Comparison of ENCODE assay signal across 20 mouse cellular contexts in the genomic region with DNA sequence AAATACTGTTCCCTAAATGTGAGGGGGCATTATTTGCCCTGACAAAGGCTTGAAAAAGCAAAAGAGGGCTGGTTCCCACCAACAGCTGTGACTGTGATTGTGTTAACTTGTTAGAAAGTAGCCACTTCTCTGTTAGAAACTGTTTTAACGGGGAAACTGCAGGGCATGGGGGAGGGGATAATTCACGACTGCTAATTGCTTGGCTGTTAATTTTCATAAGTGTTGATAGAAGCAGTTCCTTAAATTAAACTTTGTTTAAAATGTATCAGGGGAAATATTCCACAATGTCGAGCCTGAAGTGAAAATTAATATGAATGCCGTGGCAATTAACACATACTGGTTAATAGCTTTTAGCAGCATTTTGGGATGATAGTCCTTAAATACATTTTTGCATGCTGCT. TPM values are rescaled to one million over a fixed set of nuclear protein-coding genes. Genes with fewer than 3 reads are reported as not detected.
A peak's percentile ranks its signal among the peaks of the same experiment; 100 is the strongest.
DNase-seq lines count a peak whose midpoint lies in the region; ATAC-seq and TF ChIP-seq lines count a peak whose summit lies in the region.
"Had no signal": no experiment of that assay in that cellular context is flagged by ENCODE, and none has a peak within 500 bp of the region (broad histone marks: within the 10 kb centered on the region; RNA-seq: fewer than 3 reads in every experiment).

No protein-coding gene starts in this region.

- no peak for TF ChIP-seq CTCF in hindbrain, postnatal 0 days (IDR thresholded peaks at IDR 0.05; ENCODE audit: low read depth)
- TF ChIP-seq CTCF in olfactory bulb, adult 2 months (IDR thresholded peaks at IDR 0.05; ENCODE audit: insufficient read depth, low read depth, low read length): no peak

- DNase-seq in forebrain, embryonic 14.5 days (ENCODE audit: low spot score): peak; percentile 31
- peak; percentile 22 for DNase-seq in hindbrain, postnatal 0 days (ENCODE audit: low spot score)
- peak; percentile 17 for DNase-seq in testis, postnatal 14 days (ENCODE audit: low spot score)
- no peak for DNase-seq in testis, postnatal 10 days (ENCODE audit: low spot score)
- DNase-seq in layer of hippocampus, postnatal 10 days (ENCODE audit: low spot score in 2 of 2): no peak
- DNase-seq: adrenal gland, adult 2 months; adrenal gland, postnatal 10 days; adrenal gland, postnatal 25 days; cerebellum, adult 11-12 months; cerebellum, adult 2 months; cerebellum, adult 9-10 months; cerebellum, postnatal 10 days; cerebellum, postnatal 25 days; forebrain, postnatal 0 days had no signal

- H3K4me3 ChIP-seq in forebrain, embryonic 14.5 days (ENCODE audit: low read depth, low read length): no peak overlapping the region
- no peak overlapping the region for H3K4me3 ChIP-seq in forebrain, embryonic 13.5 days
- H3K4me3 ChIP-seq in hindbrain, postnatal 0 days (ENCODE audit: low read length): no peak overlapping the region
- H3K4me3 ChIP-seq in hindbrain, embryonic 16.5 days (ENCODE audit: low read length): no peak overlapping the region
- H3K4me3 ChIP-seq in olfactory bulb, adult 2 months (ENCODE audit: insufficient read depth, low read depth, low read length): no peak overlapping the region
- H3K4me3 ChIP-seq: embryonic facial prominence, embryonic 10.5 days; embryonic facial prominence, embryonic 12.5 days; forebrain, embryonic 15.5 days had no signal

- H3K27ac ChIP-seq in forebrain, embryonic 14.5 days (ENCODE audit: low read depth, low read length): no peak overlapping the region
- H3K27ac ChIP-seq in forebrain, embryonic 13.5 days: no peak overlapping the region
- no peak overlapping the region for H3K27ac ChIP-seq in hindbrain, postnatal 0 days
- no peak overlapping the region for H3K27ac ChIP-seq in hindbrain, embryonic 16.5 days (ENCODE audit: low read depth, low read length)
- H3K27ac ChIP-seq in olfactory bulb, adult 2 months (ENCODE audit: insufficient read depth, low read depth, low read length): 0 out of 2 replicates have a peak overlapping the region, but pooled peaks have one; percentile 74
- H3K27ac ChIP-seq: embryonic facial prominence, embryonic 10.5 days; embryonic facial prominence, embryonic 12.5 days; forebrain, embryonic 15.5 days had no signal

- no peak for TF ChIP-seq POLR2A in olfactory bulb, adult 2 months (IDR thresholded peaks at IDR 0.05; ENCODE audit: insufficient read depth, low read depth, low read length)

- no peak overlapping the region for H3K9ac ChIP-seq in forebrain, embryonic 14.5 days (ENCODE audit: low read length)
- H3K9ac ChIP-seq in forebrain, embryonic 13.5 days: no peak overlapping the region
- H3K9ac ChIP-seq in hindbrain, postnatal 0 days (replicated peaks; ENCODE audit: low read length): no peak overlapping the region
- H3K9ac ChIP-seq in hindbrain, embryonic 16.5 days (ENCODE audit: low read depth, low read length): no peak overlapping the region
- H3K9ac ChIP-seq: embryonic facial prominence, embryonic 12.5 days; forebrain, embryonic 15.5 days; forebrain, postnatal 0 days had no signal

- no peaks in the 10 kb centered on the region for H3K27me3 ChIP-seq in forebrain, embryonic 14.5 days (replicated peaks; ENCODE audit: control insufficient read depth, insufficient read depth, low read length)
- H3K27me3 ChIP-seq in forebrain, embryonic 13.5 days: no peaks in the 10 kb centered on the region
- H3K27me3 ChIP-seq in hindbrain, postnatal 0 days (ENCODE audit: insufficient read depth, low read length): no peaks in the 10 kb centered on the region
- no peaks in the 10 kb centered on the region for H3K27me3 ChIP-seq in hindbrain, embryonic 16.5 days (replicated peaks; ENCODE audit: control insufficient read depth, insufficient read depth, low read length)
- H3K27me3 ChIP-seq: embryonic facial prominence, embryonic 12.5 days; forebrain, embryonic 15.5 days had no signal

- ATAC-seq in forebrain, embryonic 14.5 days: no peak
- no peak for ATAC-seq in forebrain, embryonic 13.5 days
- ATAC-seq in hindbrain, postnatal 0 days: no peak
- ATAC-seq in hindbrain, embryonic 16.5 days: no peak
- ATAC-seq: forebrain, embryonic 15.5 days; forebrain, postnatal 0 days had no signal

- peaks cover 9% of the 10 kb centered on the region for H3K4me1 ChIP-seq in forebrain, embryonic 14.5 days (ENCODE audit: control insufficient read depth, insufficient read depth, low read length)
- peaks cover 18% of the 10 kb centered on the region for H3K4me1 ChIP-seq in forebrain, embryonic 13.5 days
- no peaks in the 10 kb centered on the region for H3K4me1 ChIP-seq in hindbrain, postnatal 0 days (ENCODE audit: insufficient read depth, low read length)
- no peaks in the 10 kb centered on the region; the same call in 1 of the 2 replicates for H3K4me1 ChIP-seq in hindbrain, embryonic 16.5 days (ENCODE audit: control insufficient read depth, insufficient read depth, low read depth, low read length)
- H3K4me1 ChIP-seq in olfactory bulb, adult 2 months (ENCODE audit: control insufficient read depth, insufficient read depth, low read length): peaks cover 6% of the 10 kb centered on the region

- H3K4me2 ChIP-seq in forebrain, embryonic 14.5 days (ENCODE audit: low read length): no peak overlapping the region
- no peak overlapping the region for H3K4me2 ChIP-seq in forebrain, embryonic 13.5 days
- H3K4me2 ChIP-seq in hindbrain, postnatal 0 days (ENCODE audit: low read depth, low read length): no peak overlapping the region
- H3K4me2 ChIP-seq in hindbrain, embryonic 16.5 days (ENCODE audit: low read length): no peak overlapping the region
- H3K4me2 ChIP-seq: embryonic facial prominence, embryonic 12.5 days; forebrain, embryonic 15.5 days had no signal

- 42% methylated on average over 4 of the region's 4 CpGs for WGBS in forebrain, embryonic 14.5 days
- WGBS in forebrain, embryonic 13.5 days: 50% methylated on average over 4 of the region's 4 CpGs
- WGBS in hindbrain, postnatal 0 days: 62% methylated on average over 4 of the region's 4 CpGs
- WGBS in hindbrain, embryonic 16.5 days: 53% methylated on average over 4 of the region's 4 CpGs
- 26% methylated on average over 4 of the region's 4 CpGs for WGBS in olfactory bulb, adult 2 months

- no peaks in the 10 kb centered on the region for H3K9me3 ChIP-seq in forebrain, embryonic 14.5 days (replicated peaks; ENCODE audit: control insufficient read depth, low read length)
- no peaks in the 10 kb centered on the region for H3K9me3 ChIP-seq in forebrain, embryonic 13.5 days (replicated peaks)
- no peaks in the 10 kb centered on the region for H3K9me3 ChIP-seq in hindbrain, postnatal 0 days (ENCODE audit: low read length)
- no peaks in the 10 kb centered on the region for H3K9me3 ChIP-seq in hindbrain, embryonic 16.5 days (ENCODE audit: control insufficient read depth, low read length)
- H3K9me3 ChIP-seq: embryonic facial prominence, embryonic 10.5 days; embryonic facial prominence, embryonic 12.5 days; forebrain, embryonic 15.5 days had no signal

- H3K36me3 ChIP-seq in forebrain, embryonic 14.5 days (ENCODE audit: control insufficient read depth, insufficient read depth, low read length): 0 out of 2 replicates have a peak, but pooled peaks cover 2% of the 10 kb centered on the region
- H3K36me3 ChIP-seq in forebrain, embryonic 13.5 days (ENCODE audit: poor library complexity, severe bottlenecking): peaks cover 6% of the 10 kb centered on the region
- no peaks in the 10 kb centered on the region for H3K36me3 ChIP-seq in hindbrain, postnatal 0 days (ENCODE audit: insufficient read depth, low read length)
- no peaks in the 10 kb centered on the region for H3K36me3 ChIP-seq in hindbrain, embryonic 16.5 days (ENCODE audit: control insufficient read depth, insufficient read depth, low read length)

RNA-seq across cellular contexts. Expression of a gene that starts 42.2 kb away (rescaled TPM):
- polyA plus RNA-seq in forebrain, embryonic 14.5 days (2014; fragmentation: Nextera tagmentation; extraction: Ambion mirVana): 105 and 107 TPM in 2 replicates
- 97.8 and 102 TPM in 2 replicates for polyA plus RNA-seq in forebrain, embryonic 13.5 days (2015; fragmentation: Nextera tagmentation; extraction: Ambion mirVana)
- 153 and 178 TPM in 2 replicates for total RNA-seq in hindbrain, postnatal 0 days (2014; rRNA removed)
- polyA plus RNA-seq in hindbrain, postnatal 0 days (2015; fragmentation: Nextera tagmentation; extraction: Ambion mirVana): 90.4 and 94.4 TPM in 2 replicates
- polyA plus RNA-seq in hindbrain, embryonic 16.5 days (2015; fragmentation: Nextera tagmentation; extraction: Ambion mirVana): 85.5 and 94.3 TPM in 2 replicates
- polyA plus RNA-seq in olfactory bulb, adult 2 months (2012; ENCODE audit: insufficient read depth, insufficient read length, low replicate concordance, missing spikeins): not detected in 2 replicates
- 10 to 100 TPM; 76.3 to 81.4 TPM for total RNA-seq in layer of hippocampus, postnatal 10 days (2021)

Comparison
In these comparisons a context has a peak if more than half of its experiments do, and no peak if none do; other contexts are left out.
1. DNase-seq: peak in forebrain, embryonic 14.5 days (single experiment), hindbrain, postnatal 0 days (single experiment) and testis, postnatal 14 days (single experiment); none in testis, postnatal 10 days (single experiment) and layer of hippocampus, postnatal 10 days (0 of 2).
2. RNA of a gene that starts 42.2 kb away (polyA plus RNA-seq): 105 to 107 TPM in forebrain, embryonic 14.5 days, 97.8 to 102 TPM in forebrain, embryonic 13.5 days, 85.5 to 94.3 TPM in hindbrain, embryonic 16.5 days and 90.4 to 94.4 TPM in hindbrain, postnatal 0 days; not detected in olfactory bulb, adult 2 months; every median in the first group is over 10 times any median in the second.